ENCODE assay signal across 17 mouse cellular contexts in genomic region chr11:80724701-80725100, GRCm38 (mm10). TPM values are rescaled to one million over a fixed set of nuclear protein-coding genes. Genes with fewer than 3 reads are reported as not detected.
DNase-seq lines count a peak whose midpoint lies in the region; ATAC-seq and TF ChIP-seq lines count a peak whose summit lies in the region.
"Had no signal": no experiment of that assay in that cellular context is flagged by ENCODE, and none has a peak within 500 bp of the region (broad histone marks: within the 10 kb centered on the region; RNA-seq: fewer than 3 reads in every experiment).

No protein-coding gene starts in this region.

- no peaks in the 10 kb centered on the region for H3K4me1 ChIP-seq in hindbrain, postnatal 0 days (ENCODE audit: insufficient read depth, low read length)
- H3K4me1 ChIP-seq in hindbrain, embryonic 10.5 days (replicated peaks) = peaks cover 3% of the 10 kb centered on the region; the same call in 1 of the 2 replicates
- H3K4me1 ChIP-seq: hindbrain, embryonic 12.5 days; midbrain, embryonic 12.5 days had no signal

- no peak overlapping the region for H3K4me2 ChIP-seq in hindbrain, postnatal 0 days (ENCODE audit: low read depth, low read length)
- H3K4me2 ChIP-seq: hindbrain, embryonic 12.5 days; intestine, embryonic 15.5 days; midbrain, embryonic 12.5 days; neural tube, embryonic 12.5 days had no signal

- H3K9me3 ChIP-seq in hindbrain, postnatal 0 days (ENCODE audit: low read length) = no peaks in the 10 kb centered on the region
- H3K9me3 ChIP-seq in hindbrain, embryonic 10.5 days = no peaks in the 10 kb centered on the region
- H3K9me3 ChIP-seq: hindbrain, embryonic 12.5 days; intestine, embryonic 15.5 days; midbrain, embryonic 12.5 days; neural tube, embryonic 12.5 days had no signal

- no peak for TF ChIP-seq CTCF in hindbrain, postnatal 0 days (IDR thresholded peaks at IDR 0.05; ENCODE audit: low read depth)

- no peaks in the 10 kb centered on the region for H3K27me3 ChIP-seq in hindbrain, postnatal 0 days (ENCODE audit: insufficient read depth, low read length)
- H3K27me3 ChIP-seq in hindbrain, embryonic 10.5 days (ENCODE audit: insufficient read depth, poor library complexity, severe bottlenecking) = no peaks in the 10 kb centered on the region
- H3K27me3 ChIP-seq: hindbrain, embryonic 12.5 days; intestine, embryonic 15.5 days; midbrain, embryonic 12.5 days; neural tube, embryonic 12.5 days had no signal

- DNase-seq in hindbrain, postnatal 0 days (ENCODE audit: low spot score) = peak; percentile 39
- DNase-seq in hindbrain, embryonic 10.5 days (ENCODE audit: low spot score) = no peak
- DNase-seq in left cerebral cortex, adult 18-20 months (ENCODE audit: low spot score in 2 of 2) = peak; percentile 15 to 26
- no peak for DNase-seq in left cerebral cortex, adult 11 months (ENCODE audit: low spot score)
- DNase-seq in right cerebral cortex, adult 2 months (ENCODE audit: low spot score in 2 of 2) = peak; percentile 16 to 19
- DNase-seq in right cerebral cortex, postnatal 4 days = no peak
- DNase-seq in cerebellum, postnatal 25 days = no peak
- DNase-seq: adrenal gland, postnatal 10 days; cerebellum, postnatal 10 days; thymus, postnatal 36 days had no signal

- no peak overlapping the region for H3K9ac ChIP-seq in hindbrain, postnatal 0 days (replicated peaks; ENCODE audit: low read length)
- H3K9ac ChIP-seq: hindbrain, embryonic 12.5 days; intestine, embryonic 15.5 days; midbrain, embryonic 12.5 days; neural tube, embryonic 12.5 days had no signal

- ATAC-seq in hindbrain, postnatal 0 days = no peak
- ATAC-seq: CD4-positive, CD25-positive, alpha-beta regulatory T cell, adult 4 months; intestine, embryonic 15.5 days had no signal

- no peak overlapping the region for H3K4me3 ChIP-seq in hindbrain, postnatal 0 days (ENCODE audit: low read length)
- H3K4me3 ChIP-seq in hindbrain, embryonic 10.5 days = no peak overlapping the region
- H3K4me3 ChIP-seq: hindbrain, embryonic 12.5 days; intestine, embryonic 15.5 days; midbrain, embryonic 12.5 days; neural tube, embryonic 12.5 days had no signal

- H3K27ac ChIP-seq in hindbrain, postnatal 0 days = no peak overlapping the region
- H3K27ac ChIP-seq in hindbrain, embryonic 10.5 days = no peak overlapping the region
- H3K27ac ChIP-seq: hindbrain, embryonic 12.5 days; intestine, embryonic 15.5 days; macrophage; midbrain, embryonic 12.5 days; neural tube, embryonic 12.5 days; stomach, postnatal 0 days had no signal

- WGBS in hindbrain, postnatal 0 days = 60% methylated on average over 12 of the region's 12 CpGs
- 83% methylated on average over 12 of the region's 12 CpGs for WGBS in hindbrain, embryonic 10.5 days

- H3K36me3 ChIP-seq in hindbrain, postnatal 0 days (ENCODE audit: insufficient read depth, low read length) = no peaks in the 10 kb centered on the region
- H3K36me3 ChIP-seq in hindbrain, embryonic 10.5 days = no peaks in the 10 kb centered on the region
- H3K36me3 ChIP-seq: hindbrain, embryonic 12.5 days; intestine, embryonic 15.5 days; midbrain, embryonic 12.5 days; neural tube, embryonic 12.5 days had no signal

RNA-seq across cellular contexts. Expression of gene Myo1d, which starts 55.1 kb away (rescaled TPM):
- total RNA-seq in hindbrain, postnatal 0 days (2014; rRNA removed) = 1.4 and 2.6 TPM in 2 replicates
- 1.8 and 2.0 TPM in 2 replicates for polyA plus RNA-seq in hindbrain, postnatal 0 days (2015; fragmentation: Nextera tagmentation; extraction: Ambion mirVana)
- 2.4 and 2.6 TPM in 2 replicates for polyA plus RNA-seq in hindbrain, embryonic 10.5 days (2016; fragmentation: Nextera tagmentation; extraction: Ambion mirVana)
- total RNA-seq in left cerebral cortex, adult 18-20 months (2021) = 1 to 10 TPM; 6.4 to 7.8 TPM

Comparison
In these comparisons a context has a peak if more than half of its experiments do, and no peak if none do; other contexts are left out.
1. DNase-seq: peak in hindbrain, postnatal 0 days (single experiment), left cerebral cortex, adult 18-20 months (2 of 2) and right cerebral cortex, adult 2 months (2 of 2); none in hindbrain, embryonic 10.5 days (single experiment), left cerebral cortex, adult 11 months (single experiment), right cerebral cortex, postnatal 4 days (single experiment) and cerebellum, postnatal 25 days (0 of 2).